Mouse (Mus musculus): ENCODE measurements around the gene Inhba. TPM values are rescaled to one million over a fixed set of nuclear protein-coding genes. Genes with fewer than 3 reads are reported as not detected.

Gene Inhba
- polyA plus RNA-seq, 1 experiment = 0.42 TPM

DNA sequence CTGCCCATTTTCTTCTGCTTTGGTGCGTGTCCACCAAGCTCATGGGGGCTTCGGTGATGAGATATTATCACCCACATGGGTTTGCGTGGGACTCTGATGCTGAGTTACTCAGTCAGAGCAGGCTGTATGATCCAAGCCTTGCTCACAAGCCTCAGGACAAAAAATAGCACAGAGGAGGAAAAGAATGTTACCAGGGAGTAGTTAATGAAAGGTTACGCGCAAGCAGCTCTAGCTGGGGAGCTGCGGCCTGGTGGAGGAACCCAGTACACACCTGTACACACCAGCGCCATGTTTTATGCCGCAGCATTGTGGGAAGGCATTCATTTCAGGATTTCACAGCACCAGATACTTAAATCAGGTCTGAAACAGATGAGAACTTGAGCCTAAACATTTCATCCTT lies 10.9 kb downstream of the Inhba start:
- WGBS = 83% methylated on average over 8 of the region's 8 CpGs
- TF ChIP-seq POLR2A (IDR thresholded peaks at IDR 0.05; ENCODE audit: low read depth, low read length) = no peak
- no peak for TF ChIP-seq CTCF (conservative IDR thresholded peaks at IDR 0.05; ENCODE audit: insufficient read depth, insufficient read length, low read depth, low read length)
- H3K27me3 ChIP-seq (replicated peaks; ENCODE audit: control insufficient read depth, insufficient read depth, low read length) = 0 out of 2 replicates have a peak, but pooled peaks cover 1% of the 10 kb centered on the region
- no peak overlapping the region for H3K27ac ChIP-seq (ENCODE audit: insufficient read depth, low read depth, low read length)
- no peak for DNase-seq
- H3K4me1 ChIP-seq (ENCODE audit: control insufficient read depth, insufficient read depth, low read length) = no peaks in the 10 kb centered on the region
- H3K36me3 ChIP-seq (ENCODE audit: control insufficient read depth, insufficient read depth, low read length) = no peaks in the 10 kb centered on the region
- no peak overlapping the region for H3K4me3 ChIP-seq (ENCODE audit: insufficient read depth, low read depth, low read length)

DNA sequence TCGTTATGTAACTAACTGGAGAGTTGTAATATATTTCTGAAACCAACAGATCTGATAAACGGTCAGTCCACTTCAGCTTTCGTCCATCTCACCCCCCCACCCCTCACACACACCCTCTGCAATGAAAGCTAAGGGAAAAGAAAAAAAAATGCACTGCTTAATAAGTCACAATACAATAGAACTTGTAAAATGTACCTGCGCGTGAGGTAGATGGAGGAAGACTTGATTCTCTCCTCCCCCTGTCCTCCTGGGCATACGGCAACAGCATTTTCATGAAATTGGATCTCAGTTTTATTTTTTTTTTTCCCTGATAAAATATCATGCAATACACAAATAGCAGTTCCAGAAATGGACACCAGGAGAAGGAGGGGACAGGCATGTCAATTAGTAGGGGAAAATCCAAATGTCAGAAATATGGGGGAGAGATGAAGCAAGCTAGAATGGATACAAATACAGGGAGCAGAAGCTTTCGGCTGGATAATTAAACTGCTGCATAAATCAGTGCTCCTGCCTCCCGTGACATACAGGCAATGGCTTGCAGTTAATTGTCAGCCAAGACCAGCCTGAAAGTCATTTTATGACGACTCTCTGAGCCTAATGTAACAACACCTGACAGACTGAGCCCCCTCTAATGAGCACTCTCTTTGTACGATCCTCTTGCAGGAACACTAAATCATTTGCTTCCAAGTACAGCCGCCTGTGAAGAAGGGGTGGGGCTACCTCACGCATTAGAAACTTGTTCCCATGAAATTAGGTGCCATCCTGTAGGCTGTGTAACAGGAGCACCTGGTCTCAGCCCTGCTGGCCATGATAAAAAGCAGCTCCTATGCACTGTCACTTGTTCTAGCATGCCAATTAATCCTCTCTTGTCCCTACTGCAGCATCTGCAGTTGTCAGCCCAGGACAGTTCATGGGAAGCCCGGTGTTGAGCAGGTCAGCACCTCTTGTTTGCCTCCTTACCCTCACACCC lies 11.7 kb downstream of the Inhba start:
- Histone ChIP-seq H3K4me1 (ENCODE audit: control insufficient read depth, insufficient read depth, low read length) (no peaks in the 10 kb centered on the region), H3K36me3 (ENCODE audit: control insufficient read depth, insufficient read depth, low read length) (no peaks in the 10 kb centered on the region), H3K27ac (ENCODE audit: insufficient read depth, low read depth, low read length) (no peak overlapping the region), H3K4me3 (ENCODE audit: insufficient read depth, low read depth, low read length) (no peak overlapping the region), H3K27me3 (replicated peaks; ENCODE audit: control insufficient read depth, insufficient read depth, low read length) (no peaks in the 10 kb centered on the region)
- TF ChIP-seq CTCF (conservative IDR thresholded peaks at IDR 0.05; ENCODE audit: insufficient read depth, insufficient read length, low read depth, low read length) = no peak
- TF ChIP-seq POLR2A (IDR thresholded peaks at IDR 0.05; ENCODE audit: low read depth, low read length) = no peak
- no peak for DNase-seq
- WGBS = 28% methylated on average over 13 of the region's 13 CpGs

DNA sequence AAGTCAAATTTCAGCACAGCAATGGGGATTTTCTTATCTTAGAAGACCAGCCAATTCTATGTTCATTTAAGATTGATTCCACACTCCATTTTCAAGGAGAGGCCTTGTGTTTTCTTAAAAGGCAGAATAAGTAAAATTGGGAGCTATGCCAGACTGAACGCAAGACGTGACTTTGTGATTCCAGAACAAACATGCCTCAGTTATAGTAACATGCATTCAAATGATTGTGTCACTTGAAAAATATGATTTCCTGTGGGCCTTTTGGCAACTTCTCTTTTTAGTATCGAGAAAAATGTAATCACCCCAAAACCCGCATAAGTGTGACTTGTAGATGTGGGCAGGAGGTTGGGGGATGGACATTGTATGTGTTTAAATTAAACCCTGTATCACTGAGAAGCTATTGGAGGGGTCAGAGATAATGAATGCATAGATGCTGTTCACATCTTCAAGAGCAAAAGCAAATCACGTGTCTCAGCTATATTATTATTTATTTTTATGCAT lies 19.0 kb downstream of the Inhba start:
- H3K4me1 ChIP-seq (ENCODE audit: control insufficient read depth, insufficient read depth, low read length) = no peaks in the 10 kb centered on the region
- no peaks in the 10 kb centered on the region for H3K36me3 ChIP-seq (ENCODE audit: control insufficient read depth, insufficient read depth, low read length)
- no peaks in the 10 kb centered on the region for H3K27me3 ChIP-seq (replicated peaks; ENCODE audit: control insufficient read depth, insufficient read depth, low read length)
- WGBS = 59% methylated on average over 5 of the region's 5 CpGs
- no peak overlapping the region for H3K4me3 ChIP-seq (ENCODE audit: insufficient read depth, low read depth, low read length)
- no peak overlapping the region for H3K27ac ChIP-seq (ENCODE audit: insufficient read depth, low read depth, low read length)
- no peak for DNase-seq
- TF ChIP-seq CTCF (conservative IDR thresholded peaks at IDR 0.05; ENCODE audit: insufficient read depth, insufficient read length, low read depth, low read length) (no peak), POLR2A (IDR thresholded peaks at IDR 0.05; ENCODE audit: low read depth, low read length) (no peak)

DNA sequence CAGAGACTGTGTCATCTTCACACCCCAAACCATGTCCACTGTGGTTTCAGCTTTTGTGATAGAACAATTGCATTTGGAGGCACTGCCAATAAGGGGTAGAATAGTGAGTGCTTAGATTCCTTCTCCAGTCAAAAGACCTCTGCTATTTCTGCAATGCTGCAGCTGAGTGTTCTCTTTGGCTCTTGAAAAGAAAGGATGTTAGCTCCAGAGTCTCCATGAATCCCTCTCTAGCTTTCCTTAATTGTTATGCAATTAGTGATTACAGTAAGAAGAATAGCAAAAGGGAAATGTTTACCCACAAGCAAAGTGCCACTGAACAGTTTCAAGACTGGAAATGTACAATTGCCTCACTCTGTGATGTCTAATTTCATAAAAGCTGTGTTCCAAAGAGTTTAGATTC lies 20.8 kb downstream of the Inhba start:
- Histone ChIP-seq H3K27me3 (replicated peaks; ENCODE audit: control insufficient read depth, insufficient read depth, low read length) (no peaks in the 10 kb centered on the region), H3K36me3 (ENCODE audit: control insufficient read depth, insufficient read depth, low read length) (no peaks in the 10 kb centered on the region), H3K4me1 (ENCODE audit: control insufficient read depth, insufficient read depth, low read length) (no peaks in the 10 kb centered on the region), H3K4me3 (ENCODE audit: insufficient read depth, low read depth, low read length) (no peak overlapping the region), H3K27ac (ENCODE audit: insufficient read depth, low read depth, low read length) (no peak overlapping the region)
- DNase-seq = no peak
- TF ChIP-seq CTCF (conservative IDR thresholded peaks at IDR 0.05; ENCODE audit: insufficient read depth, insufficient read length, low read depth, low read length) (no peak), POLR2A (IDR thresholded peaks at IDR 0.05; ENCODE audit: low read depth, low read length) (no peak)

DNA sequence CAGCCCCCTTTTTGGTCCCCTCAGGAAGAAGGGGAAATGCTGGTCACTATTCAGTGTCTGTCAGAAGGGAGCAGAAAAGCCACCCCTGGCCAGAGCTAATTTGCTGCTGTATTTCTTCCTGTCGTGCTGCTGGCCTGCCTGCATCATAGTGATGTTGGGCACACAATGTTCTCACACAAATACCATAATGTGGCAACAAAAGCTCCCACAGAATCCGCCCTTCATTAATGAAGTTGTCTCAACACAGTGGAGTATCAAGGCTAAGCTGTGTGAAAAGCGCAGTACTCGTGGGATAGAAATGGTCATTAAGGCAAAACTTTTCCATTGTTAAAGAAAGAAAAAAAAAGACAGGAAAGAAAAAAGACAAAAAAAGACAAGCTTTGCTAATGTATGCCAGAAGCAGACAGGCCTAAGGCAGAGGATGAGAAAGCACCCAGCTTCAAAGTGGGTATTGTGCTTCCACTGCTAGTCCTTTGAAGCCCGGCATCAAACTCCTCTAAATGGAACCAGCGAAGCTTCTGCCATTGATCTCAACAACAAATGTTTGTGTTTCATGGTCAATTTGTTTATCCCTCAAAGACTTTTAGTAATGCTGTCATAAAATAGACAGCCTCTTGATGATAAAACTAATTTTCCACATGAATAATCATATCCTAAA lies 21.4 kb downstream of the Inhba start:
- Histone ChIP-seq H3K27ac (ENCODE audit: insufficient read depth, low read depth, low read length) (no peak overlapping the region), H3K4me3 (ENCODE audit: insufficient read depth, low read depth, low read length) (no peak overlapping the region), H3K27me3 (replicated peaks; ENCODE audit: control insufficient read depth, insufficient read depth, low read length) (no peaks in the 10 kb centered on the region), H3K36me3 (ENCODE audit: control insufficient read depth, insufficient read depth, low read length) (no peaks in the 10 kb centered on the region), H3K4me1 (ENCODE audit: control insufficient read depth, insufficient read depth, low read length) (no peaks in the 10 kb centered on the region)
- 65% methylated on average over 6 of the region's 6 CpGs for WGBS
- no peak for DNase-seq
- TF ChIP-seq CTCF (conservative IDR thresholded peaks at IDR 0.05; ENCODE audit: insufficient read depth, insufficient read length, low read depth, low read length) = no peak
- no peak for TF ChIP-seq POLR2A (IDR thresholded peaks at IDR 0.05; ENCODE audit: low read depth, low read length)

DNA sequence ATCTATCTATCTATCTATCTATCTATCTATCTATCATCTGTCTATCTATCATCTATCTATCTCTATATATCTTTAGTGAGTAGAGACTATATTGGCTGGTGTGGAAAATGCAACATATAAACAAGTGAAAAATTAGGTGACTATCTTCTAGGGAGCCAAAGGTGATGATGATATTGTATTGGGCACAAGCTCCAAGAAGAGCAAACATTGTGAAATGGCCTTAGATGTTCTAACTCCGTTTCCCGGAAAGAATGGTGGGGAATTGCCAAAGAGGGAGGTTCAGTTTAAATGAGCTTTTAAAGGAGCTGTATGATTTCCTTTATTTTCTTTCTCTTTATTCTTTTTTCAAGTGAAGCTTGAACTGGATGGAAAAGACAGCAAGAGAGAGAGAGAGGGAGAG lies 57.4 kb downstream of the Inhba start:
- Histone ChIP-seq H3K4me3 (ENCODE audit: insufficient read depth, low read depth, low read length) (no peak overlapping the region), H3K27me3 (replicated peaks; ENCODE audit: control insufficient read depth, insufficient read depth, low read length) (no peaks in the 10 kb centered on the region), H3K27ac (ENCODE audit: insufficient read depth, low read depth, low read length) (no peak overlapping the region), H3K4me1 (ENCODE audit: control insufficient read depth, insufficient read depth, low read length) (no peaks in the 10 kb centered on the region), H3K36me3 (ENCODE audit: control insufficient read depth, insufficient read depth, low read length) (no peaks in the 10 kb centered on the region)
- no peak for DNase-seq
- TF ChIP-seq CTCF (conservative IDR thresholded peaks at IDR 0.05; ENCODE audit: insufficient read depth, insufficient read length, low read depth, low read length) = no peak
- TF ChIP-seq POLR2A (IDR thresholded peaks at IDR 0.05; ENCODE audit: low read depth, low read length) = no peak
- 83% methylated on average over 2 of the region's 2 CpGs for WGBS

DNA sequence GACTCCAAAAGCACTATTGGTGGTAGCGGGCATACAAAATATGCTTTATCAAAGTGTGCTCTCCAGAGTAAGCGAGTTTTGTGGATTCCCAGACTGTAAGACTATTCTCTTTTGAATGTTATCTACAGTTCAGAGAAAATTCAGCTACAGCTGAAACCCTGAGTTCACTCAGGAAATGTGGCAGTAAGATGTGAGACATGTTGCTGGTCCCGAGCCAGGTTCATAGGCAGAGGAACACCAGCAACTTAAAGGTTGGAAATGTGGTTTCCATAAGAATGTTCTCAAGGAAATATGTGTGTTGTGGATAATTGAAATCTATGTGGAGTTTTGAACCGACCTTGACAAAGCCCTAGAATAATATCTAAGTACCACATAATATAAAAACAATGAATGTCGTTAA lies 65.6 kb downstream of the Inhba start:
- Histone ChIP-seq H3K27ac (ENCODE audit: insufficient read depth, low read depth, low read length) (no peak overlapping the region), H3K4me1 (ENCODE audit: control insufficient read depth, insufficient read depth, low read length) (no peaks in the 10 kb centered on the region), H3K27me3 (replicated peaks; ENCODE audit: control insufficient read depth, insufficient read depth, low read length) (no peaks in the 10 kb centered on the region), H3K36me3 (ENCODE audit: control insufficient read depth, insufficient read depth, low read length) (no peaks in the 10 kb centered on the region), H3K4me3 (ENCODE audit: insufficient read depth, low read depth, low read length) (no peak overlapping the region)
- 80% methylated on average over 5 of the region's 5 CpGs for WGBS
- DNase-seq = no peak
- TF ChIP-seq CTCF (conservative IDR thresholded peaks at IDR 0.05; ENCODE audit: insufficient read depth, insufficient read length, low read depth, low read length) = no peak

Measured in kidney, adult 2 months (tissue).